Mouse (Mus musculus) stomach, postnatal 0 days (tissue): Measurements from ENCODE around the gene Spag6.

Experiments
- CTCF ChIP-seq: IDR thresholded peaks from 2 replicates; pipeline ENCODE4 v1.5.1; 2016; ENCODE audit warnings: antibody characterized with exemption, low read depth, mild to moderate bottlenecking, moderate library complexity
- EP300 ChIP-seq: optimal IDR thresholded peaks from 2 replicates; pipeline ENCODE3; 2016; ENCODE audit warnings: antibody characterized with exemption

DNA sequence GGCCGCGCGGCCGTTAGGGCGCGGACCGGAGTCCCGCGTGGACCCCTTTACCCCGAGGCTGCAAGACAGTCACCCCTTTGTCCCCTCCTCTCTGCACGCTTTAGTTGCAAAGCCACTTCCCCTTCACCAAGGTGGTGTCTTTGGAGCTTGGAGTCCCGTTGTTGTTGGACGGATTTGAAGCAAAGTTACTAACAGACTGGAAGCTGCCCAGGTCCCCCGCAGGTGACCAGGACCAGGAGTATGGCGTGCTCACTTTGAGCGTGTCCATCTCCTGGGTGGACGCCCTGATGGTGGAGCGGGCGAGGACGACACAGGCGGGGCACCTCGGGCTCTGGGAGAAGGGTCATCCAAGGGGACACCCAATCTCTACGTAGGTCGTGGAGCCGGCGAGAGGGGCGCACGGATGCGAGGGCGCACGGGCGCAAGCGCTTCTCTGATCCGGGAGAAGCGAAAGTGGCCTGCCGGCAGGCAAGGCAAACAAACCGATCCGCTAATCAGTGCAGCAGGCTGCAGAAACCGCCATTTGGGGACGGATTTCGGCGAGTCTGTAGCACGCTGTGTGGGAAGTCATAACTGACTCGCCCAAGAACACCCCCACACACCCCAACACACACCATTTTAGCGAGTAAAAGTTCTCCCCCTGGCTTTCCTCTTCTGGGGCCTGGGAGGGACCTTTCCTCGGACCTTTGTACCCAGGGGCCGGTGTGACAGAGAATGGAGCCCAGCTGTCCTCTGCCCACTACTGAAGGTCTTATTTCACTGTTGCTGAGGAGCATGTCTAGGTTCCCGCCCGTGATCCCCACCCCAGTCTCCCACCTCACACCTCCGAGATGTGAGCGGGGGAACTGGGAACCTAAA lies 4.5 kb upstream of the Spag6 start:
- TF ChIP-seq CTCF (no peak), EP300 (no peak)
